In genomic region chr5:100913274-100913673, GRCm38 (mm10) we compare ENCODE assay signal across 8 mouse cellular contexts.
"Had no signal": no experiment of that assay in that cellular context is flagged by ENCODE, and none has a peak within 500 bp of the region (broad histone marks: within the 10 kb centered on the region; RNA-seq: fewer than 3 reads in every experiment).

No protein-coding gene starts in this region.

- DNase-seq: kidney, adult 9 months; kidney, postnatal 36 days; liver; lung, adult 18-20 months; lung, postnatal 36 days; midbrain, embryonic 14.5 days; right cerebral cortex, postnatal 4 days; spleen, adult 18-20 months had no signal
